Mouse (Mus musculus) A20 (cell line): ENCODE results near the gene Zfp93.
"Not testable (repeated sequence)": the region's sequence is repeated elsewhere in the genome, so short reads cannot be mapped to it uniquely, and the experiment has no call there.

Experiments used
- DNase-seq: peaks from one replicate; pipeline ENCODE4 v3.0.0-alpha.2; 2011; ENCODE audit warnings: low read depth, low spot score

Gene Zfp93

DNA sequence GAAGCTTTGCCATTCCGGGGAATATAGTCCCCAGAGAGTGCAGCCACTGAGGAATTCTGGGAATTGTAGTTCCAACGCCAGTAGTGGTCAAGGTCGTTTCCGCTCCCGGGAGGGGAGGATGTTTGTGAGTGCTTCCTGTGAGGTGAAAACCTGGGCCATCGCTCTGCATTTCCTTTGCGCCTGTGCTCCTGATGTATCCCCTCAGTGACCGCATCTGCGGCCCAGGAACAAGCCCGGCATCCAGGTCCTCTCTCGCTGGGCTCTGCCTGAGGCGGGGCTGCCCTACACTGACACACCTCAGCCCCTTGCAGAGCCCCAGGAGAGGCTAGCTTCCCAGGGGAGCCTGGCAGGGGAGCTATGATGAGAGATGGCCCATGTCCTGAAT, at the start of gene Zfp93:
TSS of gene Zfp93 (plus strand) at position 133 of the 385 bp plus-strand sequence.
- no peak for DNase-seq

DNA sequence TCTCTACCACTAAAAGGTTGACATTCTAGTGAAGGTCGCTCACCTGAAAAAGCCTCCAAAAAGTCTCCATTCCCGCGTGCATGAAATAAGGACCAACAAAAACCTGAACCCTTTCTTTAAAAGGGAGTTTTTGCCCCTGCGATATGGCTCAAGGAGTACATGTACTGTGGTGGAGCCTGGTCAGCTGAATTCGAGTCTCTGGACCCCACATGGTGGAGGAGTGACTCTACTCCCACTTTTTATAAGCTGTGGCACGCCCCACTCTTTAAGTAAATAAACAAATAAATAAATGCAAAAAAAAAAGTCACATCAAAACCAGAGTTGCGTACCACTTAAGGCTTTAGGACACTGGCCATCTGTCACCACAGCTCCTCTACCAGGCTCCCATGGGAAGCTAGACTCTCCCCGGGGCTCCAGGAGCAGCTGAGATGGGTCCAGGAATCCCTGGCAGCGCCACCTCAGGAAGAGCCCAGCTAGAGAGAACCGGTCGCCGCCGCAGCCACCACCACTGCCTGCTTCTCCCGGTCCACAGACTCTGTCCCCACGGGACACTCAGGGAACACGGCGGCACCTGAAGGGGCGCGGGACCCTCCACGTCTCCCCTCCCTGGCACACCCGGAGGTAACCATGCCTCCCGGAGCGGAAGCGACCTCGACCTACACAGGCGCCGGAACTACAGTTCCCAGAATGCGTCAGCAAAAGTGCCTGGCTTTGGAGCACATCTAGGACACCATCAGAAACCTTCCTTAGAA, 33.0 kb upstream of the Zfp93 start, which contains the start of gene Zfp109:
TSS of gene Zfp109 (minus strand) at position 521 of the 752 bp plus-strand sequence.
- DNase-seq, result no peak

DNA sequence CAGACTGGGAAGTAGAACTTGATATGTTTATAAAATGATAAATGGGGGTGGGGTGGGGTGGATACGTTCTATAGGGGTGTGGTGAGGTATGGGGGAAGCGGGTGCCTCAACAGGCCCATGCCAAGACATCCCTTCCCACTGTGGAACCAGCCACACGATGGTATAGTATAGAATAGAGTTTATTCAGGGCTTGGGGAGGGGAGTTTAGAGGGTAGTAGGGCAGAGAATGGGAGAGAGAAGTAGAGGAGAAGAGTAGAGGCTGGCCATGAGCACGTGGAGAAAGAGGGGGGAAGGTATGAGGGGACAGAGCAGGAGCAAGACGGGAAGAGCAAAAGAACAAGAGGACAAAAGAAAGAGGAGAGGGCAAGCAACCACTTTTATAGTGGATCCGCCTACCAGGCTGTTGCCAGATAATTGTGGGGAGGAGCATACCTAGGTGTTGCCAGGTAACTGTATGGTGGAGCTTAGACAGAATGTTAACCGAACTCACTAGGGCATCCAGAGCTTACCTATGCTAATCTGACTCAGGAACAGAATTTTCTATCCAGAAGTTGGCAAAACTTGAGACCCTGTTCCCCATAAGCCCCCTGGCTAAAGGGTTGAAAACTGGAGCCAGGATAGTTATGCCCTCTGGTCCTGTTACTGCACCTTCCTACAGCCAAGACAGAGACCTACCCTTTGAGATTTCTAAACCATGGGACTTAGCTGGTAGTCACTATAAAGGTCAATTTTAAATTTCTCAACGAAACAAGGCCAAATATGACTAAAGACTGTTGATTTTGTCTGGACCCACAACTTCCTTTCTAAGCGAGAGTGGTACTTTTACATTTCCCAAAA, 16.2 kb upstream of the Zfp93 start:
- DNase-seq, result no peak

DNA sequence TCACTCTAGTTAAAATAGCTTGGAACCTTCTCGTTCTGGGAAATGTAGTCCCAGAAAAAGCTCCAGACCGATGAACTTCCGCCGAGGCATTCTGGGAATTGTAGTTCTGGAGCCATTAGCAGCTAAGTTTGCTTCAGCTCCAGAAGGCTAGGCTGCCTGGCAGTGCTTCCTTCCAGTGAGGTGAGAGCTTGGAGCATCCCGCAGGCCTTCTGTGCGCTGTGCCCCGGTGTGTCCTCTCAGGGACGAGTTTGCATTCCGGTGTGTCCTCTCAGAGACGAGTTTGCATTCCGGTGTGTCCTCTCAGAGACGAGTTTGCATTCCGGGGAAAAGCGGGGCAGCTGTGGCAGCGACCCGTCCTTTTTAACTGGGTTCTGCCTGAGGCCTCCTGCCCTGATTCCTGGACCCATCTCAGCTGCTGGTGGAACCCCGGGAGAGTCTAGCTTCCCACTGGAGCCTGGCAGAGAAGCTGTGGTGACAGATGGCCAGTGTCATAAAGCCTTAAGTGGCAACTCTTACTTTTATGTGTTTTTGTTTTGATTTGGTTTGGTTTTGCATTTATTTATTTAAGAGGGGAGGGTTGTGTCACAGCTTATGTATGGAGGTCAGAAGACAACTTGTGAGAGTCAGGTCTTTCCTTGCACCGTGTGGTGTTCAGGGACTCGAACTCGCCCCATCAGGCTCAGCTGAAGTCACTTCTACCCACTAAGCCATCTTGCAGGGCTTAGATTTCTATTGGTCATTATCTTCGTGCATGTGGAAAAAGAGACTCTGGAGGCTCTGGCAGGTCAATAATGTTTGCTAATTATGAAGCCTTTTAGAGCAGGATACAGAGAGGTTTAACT, 15.4 kb upstream of the Zfp93 start, which contains the start of gene Zfp108:
TSS of gene Zfp108 (plus strand) at position 162 of the 842 bp plus-strand sequence.
- no peak for DNase-seq

DNA sequence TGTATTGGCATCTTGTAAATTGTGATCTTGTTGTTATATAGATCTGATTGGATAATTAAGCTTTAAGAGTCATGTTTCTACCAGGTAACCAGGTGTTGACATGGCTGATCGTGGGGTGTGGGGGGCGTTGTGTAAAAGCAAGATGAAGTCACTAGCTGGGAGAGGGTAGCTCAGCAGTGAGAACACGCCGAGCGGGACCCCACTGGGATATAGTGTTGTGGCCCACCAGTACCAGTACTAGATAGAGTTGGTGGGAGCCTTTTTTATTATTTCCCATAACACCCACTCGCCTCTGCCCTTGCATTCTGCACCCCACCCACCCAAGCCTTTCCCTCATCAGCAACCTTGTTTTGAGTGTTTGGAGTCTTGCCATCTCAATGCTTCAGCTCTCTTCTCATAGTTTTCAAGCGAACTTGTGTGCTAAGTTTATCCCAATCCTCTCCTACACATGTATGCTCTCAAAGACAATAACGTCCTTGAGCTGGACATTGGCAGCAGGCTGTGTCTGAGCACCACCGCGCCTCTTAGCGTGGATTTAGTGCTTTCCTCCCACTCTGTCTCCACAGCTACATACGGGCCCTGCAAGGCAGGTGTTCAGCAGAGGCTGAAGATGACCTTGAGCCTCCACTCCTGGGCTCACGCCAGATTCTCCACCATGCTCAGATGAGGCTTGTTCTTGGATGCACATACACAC, 10.8 kb upstream of the Zfp93 start:
- no peak for DNase-seq

DNA sequence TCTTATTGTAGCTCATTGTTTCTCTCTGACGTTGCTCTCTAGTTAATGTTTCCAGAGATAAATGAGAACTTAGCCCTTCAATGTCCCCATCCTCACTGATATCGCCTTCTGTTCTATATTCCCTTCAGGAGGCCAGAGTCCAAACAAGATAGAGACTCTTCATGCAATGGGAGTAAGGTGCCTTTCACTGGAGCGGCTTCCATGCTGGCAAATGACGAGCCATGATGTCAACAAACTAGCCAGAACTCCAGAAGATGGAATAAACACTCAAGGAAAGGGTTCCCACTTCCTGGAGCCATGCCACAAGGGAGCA, 10.3 kb upstream of the Zfp93 start:
- DNase-seq, result no peak

DNA sequence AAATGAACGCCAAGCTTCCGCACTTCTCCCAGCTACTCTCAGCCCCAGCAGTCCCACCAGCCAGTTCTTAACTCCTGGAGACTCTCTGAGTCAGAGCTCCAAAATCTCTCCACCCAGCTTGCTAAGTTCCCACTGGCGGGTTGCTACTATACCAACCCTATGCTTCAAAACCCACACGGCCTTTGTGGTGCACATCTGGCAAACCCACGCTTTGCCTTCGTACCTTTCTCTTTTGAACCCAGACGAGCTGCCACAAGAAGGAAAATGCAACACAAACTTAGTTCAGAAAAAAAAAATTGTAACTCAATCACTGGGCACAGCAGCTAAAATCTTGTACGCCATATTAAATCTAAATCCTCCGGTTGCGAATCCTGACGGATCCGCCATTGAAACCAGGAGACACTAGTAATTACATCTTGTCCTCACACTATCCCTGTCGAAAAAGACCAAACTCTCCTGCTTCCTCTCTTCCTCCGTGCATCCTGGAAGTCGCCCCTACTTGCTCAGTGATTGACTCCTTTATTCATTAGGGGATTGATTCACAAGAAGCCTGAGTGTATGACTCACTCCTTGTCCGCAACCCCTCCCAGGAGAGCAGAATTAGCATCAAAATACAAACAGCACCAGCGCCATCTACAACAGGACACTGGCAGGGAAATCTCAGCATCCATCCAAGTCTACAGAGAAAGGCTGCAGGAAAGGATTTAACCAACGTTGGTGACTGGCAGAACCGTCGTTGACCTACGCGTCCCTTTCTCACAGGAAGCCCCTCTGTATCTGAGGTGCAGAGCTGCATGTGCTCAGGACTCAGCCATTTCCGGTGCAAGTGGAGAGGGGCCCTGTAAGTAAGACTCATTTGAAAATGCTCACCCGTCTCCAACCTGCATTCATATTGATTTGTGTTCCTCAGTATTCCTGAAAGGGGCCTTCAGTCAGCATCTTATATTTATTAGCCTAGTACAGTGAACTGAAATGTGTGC, 1.8 kb upstream of the Zfp93 start:
- no peak for DNase-seq

DNA sequence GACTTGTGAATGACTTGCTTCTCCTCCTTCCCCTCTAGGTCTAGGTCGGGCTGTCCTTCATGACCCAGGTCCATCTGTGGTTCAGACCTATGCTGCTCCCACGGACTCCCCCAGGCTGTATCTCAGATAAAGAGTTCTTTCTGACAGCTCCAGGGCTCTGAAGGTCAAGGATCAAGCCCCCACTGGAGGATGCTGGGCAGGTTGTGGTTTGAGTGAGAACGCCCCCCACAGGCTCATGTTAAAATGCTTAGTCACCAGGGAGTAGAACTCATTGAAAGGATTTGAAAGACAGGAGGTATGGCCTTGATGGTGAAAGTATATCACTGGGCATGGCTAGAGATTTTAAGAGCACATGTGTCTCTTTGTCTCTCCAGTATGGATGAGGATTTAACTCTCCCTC, 964 bp upstream of the Zfp93 start:
- DNase-seq, result no peak

DNA sequence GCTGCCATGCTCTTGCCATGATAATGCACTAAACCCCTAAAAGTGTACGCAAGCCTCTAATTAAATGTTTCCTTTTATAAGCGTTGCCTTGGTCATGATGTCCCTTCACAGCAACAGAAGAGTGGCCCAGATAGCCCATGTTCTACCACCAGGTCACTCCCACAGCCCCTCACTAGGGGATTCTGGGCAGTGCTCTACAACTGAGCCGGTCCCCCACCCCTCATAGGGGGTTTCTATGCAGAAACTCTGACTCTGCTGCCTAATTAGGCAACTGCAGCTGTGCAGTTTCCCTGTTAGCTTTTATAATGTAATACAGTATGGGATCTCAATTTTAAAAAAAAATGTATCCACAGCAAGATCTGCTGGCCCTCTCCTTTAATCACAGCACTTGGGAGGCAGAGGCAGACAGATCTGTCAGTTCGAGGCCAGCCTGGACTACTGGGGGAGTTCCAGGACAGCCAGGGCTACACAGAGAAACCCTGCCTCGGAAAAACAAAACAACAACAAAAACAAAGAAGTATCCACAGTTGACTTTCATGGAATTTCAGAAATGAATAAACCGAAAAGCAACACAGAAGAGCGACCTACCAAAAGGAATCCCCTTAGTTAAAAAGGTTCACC, 443 bp upstream of the Zfp93 start:
- no peak for DNase-seq

DNA sequence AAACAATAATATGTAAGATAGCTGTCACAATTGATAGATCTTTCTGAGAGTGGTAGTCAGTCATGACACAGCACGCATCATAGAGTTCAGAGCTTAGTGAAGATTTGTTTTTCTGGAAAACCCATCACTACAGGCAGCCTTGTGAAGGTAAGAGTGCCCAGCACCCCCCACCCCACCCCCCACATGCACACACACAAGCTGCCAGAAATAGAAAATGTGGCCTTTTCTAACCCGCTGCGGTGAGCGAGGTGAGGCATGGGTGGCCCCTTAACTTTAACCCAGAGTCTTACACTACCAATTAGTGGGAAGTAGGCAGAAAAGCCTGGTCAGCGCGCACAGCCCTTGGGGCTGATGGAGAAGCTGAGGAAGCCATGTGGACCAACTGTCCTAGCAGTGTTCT, 971 bp downstream of the Zfp93 start:
- no peak for DNase-seq

DNA sequence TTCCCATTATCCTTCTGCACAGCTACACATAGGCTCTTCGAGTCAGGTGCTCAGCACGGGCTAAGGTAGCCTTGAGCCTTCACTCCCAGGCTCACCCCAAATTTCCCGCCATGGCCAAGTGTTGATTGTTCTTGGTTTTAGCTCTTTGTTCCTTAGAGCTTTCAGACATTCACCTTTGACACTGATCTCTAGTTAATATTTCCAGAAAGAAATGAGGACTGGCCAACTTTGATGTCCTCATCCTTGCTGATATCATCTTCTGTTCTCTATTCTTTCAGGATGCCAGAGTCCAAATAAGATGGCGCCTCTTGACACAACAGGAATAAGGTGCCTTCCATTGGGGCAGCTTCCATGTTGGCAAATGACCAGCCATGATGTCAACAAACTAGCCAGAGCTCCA, 4.2 kb downstream of the Zfp93 start:
- no peak for DNase-seq

DNA sequence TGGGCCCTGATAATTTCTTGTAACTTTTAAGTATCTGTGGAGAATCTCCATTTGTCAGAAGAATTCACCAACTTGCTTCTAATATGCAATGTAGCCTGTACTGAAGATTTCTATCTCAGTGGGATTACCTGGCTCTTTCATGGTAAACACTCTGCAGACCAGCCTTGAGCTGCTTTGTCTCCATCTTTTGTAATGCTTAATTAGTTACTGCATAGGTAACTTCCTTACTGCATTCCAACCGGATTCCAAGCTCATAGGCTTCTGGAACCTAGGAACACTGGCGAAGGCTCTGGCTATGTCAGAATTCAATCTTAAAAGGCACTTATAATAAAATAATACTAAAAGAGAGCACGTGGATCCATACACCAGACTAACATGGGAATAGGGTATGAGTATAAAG, 8.6 kb downstream of the Zfp93 start:
- not testable (repeated sequence) for DNase-seq

DNA sequence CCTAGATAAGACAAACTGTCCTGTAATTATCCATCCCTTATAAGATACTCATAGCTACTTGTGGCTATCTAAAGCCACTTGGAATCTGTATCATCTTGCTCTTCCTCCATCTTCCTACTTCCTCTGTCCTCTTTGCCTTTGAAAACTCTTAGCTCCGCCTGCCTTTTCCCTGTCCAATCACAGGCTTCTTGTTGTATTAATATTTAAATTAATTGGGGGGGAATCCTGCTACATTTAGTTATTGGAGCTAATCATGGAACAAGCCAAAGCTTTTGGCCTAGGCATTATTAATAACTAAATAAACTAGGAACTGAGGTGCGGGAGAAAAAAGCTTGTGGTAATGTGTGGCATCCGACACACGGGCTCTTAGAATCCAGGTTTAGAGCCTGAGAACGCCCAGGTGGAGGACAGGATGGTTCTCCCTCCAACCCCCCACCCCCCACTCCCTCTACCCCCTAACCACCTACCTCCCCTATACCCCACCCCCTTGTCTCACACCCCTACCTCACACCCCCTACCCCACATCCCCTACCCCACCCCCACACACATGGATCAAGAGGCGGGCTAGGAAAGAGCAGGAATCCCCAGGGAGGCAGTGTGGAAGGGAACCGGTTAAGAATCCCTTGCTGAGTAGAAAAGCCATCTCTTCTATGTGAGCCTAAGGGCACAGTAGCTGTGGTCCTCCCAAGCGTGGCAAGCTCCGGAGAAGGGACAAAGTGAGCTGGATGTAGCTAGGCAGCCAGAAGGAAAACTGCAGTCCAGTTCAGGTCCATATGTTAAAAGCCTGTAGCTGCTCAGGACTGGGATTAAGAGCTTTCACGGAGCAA, 10.0 kb downstream of the Zfp93 start:
- DNase-seq, result no peak

DNA sequence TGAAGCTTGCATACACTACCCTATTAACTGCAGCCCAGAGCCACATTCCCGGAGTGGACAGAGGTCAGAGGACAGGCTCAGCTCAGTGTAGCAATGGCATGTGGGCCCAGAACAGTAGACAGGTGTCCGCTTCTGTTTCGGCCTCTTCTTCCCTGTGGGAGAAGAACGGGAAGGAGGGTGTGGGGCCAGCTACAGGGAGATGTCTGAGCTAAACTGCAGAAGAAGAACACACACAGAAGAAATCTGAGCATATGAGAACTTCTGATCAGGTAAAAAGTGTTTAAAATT, 10.6 kb downstream of the Zfp93 start:
- no peak for DNase-seq

DNA sequence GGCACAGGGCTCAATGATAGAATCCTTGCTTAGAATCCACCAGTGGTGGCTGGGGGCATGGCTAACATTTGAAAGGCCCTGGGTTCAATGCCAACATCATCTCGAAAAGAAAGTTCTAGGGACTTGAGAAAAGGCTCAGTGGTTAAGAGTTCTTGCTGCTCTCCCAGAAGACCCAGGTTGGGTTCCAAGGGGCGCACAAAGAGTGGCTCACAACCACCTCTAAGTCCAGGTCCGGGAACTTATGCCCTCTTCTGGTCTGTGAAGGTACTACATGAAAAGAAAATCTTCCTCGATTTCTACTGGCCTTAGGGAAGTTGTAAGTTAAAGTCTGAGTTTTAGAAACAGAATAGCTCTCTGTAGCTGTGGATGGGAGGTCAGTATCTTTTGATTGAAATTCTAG, 15.9 kb downstream of the Zfp93 start:
- peak; percentile 33 for DNase-seq

DNA sequence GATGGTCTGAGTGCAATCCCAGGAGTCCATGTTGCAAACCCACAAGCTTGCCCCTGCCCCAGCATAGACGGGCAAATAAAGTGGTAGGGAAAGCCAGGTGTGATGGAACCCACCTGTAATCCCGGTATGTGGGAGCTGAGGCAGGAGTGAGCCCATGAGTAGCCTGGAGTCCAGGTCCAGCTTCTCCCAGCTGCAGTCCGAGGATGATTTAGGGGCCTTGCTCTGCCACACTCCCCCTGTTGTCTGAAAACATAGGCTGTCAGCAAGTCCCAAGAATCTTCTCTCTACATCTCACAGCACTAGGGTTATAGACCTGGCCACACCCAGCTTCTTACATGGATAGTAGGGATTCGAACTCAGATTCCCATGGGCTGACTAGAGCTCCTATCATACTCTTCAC, 16.7 kb downstream of the Zfp93 start:
- no peak for DNase-seq

DNA sequence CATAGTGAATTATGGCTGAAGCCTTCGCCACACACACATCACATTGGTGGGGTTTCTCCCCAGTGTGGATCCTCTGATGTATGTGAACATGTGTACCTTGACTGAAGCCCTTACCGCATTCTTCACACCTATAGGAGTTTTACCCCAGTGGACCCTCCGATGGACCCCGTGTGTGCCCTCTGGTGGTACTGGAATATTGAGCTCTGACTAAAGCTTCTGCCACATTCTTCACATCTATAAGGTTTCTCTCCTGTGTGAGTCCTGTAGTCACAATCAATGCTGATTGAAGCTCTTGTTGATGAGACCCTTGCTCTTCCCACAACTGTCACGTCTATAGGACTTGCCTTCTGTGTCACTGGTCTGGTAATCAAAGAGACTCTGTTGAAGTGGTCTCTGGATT, 17.4 kb downstream of the Zfp93 start:
- DNase-seq, result no peak

DNA sequence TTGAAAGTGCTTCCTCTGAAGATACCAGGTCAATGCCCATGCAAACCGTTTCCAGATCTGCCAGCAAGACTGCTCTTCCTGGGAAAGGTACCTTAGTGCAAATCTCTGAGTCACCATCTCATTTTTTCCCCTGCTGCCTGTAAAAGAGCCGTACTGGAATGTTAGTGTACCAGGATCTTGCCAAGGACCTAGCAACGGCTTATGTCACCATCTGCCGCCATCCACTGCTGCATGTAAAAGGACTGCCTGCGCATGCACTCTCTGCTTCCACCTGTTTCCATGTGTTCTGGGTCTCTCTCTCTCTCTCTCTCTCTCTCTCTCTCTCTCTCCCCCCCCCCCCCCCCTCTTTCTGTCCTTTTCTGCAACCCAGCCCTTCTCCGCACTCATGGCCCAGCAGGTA, 18.3 kb downstream of the Zfp93 start:
- DNase-seq, result no peak

DNA sequence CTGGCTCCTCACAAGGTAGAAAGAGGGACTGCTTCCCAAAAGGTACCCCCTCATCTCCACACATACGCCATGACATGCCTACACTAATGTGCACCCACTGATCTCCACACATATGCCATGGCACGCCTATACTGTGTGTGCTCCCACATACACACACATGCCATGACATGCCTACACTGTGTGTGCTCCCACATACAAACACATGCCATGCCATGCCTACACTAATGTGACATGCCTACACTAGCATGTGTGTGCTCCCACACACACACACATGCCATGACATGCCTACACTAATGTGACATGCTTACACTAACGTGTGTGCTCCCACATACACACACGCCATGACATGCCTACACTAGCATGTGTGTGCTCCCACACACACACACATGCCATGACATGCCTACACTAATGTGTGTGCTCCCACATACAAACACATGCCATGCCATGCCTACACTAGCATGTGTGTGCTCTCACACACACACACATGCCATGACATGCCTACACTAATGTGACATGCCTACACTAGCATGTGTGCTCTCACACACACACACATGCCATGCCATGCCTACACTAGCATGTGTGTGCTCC, 20.0 kb downstream of the Zfp93 start:
- no peak for DNase-seq
